Mouse (Mus musculus): Measurements from ENCODE around the gene Gca.

- no peak for TF ChIP-seq EP300 (optimal IDR thresholded peaks at IDR 0.05)
- no peak for TF ChIP-seq CTCF (IDR thresholded peaks at IDR 0.05; ENCODE audit: low read depth)
Measured at GRCm38 (mm10) chr2:62669848-62670247, 5.8 kb downstream of the Gca start.

Measured in stomach, postnatal 0 days (tissue).